Mouse (Mus musculus): ENCODE results near the gene Slc10a4.

Gene Slc10a4

GRCm38 (mm10) chr5:73012884-73013610, 6.4 kb downstream of the Slc10a4 start:
- in situ Hi-C loops (cut with MboI, MseI) = loop anchor here in 1 of 2 experiments (25.0 kb wide), 1 partner anchor 624 kb away; the partner anchor contains the start of genes Lrrc66 and Sgcb

DNA sequence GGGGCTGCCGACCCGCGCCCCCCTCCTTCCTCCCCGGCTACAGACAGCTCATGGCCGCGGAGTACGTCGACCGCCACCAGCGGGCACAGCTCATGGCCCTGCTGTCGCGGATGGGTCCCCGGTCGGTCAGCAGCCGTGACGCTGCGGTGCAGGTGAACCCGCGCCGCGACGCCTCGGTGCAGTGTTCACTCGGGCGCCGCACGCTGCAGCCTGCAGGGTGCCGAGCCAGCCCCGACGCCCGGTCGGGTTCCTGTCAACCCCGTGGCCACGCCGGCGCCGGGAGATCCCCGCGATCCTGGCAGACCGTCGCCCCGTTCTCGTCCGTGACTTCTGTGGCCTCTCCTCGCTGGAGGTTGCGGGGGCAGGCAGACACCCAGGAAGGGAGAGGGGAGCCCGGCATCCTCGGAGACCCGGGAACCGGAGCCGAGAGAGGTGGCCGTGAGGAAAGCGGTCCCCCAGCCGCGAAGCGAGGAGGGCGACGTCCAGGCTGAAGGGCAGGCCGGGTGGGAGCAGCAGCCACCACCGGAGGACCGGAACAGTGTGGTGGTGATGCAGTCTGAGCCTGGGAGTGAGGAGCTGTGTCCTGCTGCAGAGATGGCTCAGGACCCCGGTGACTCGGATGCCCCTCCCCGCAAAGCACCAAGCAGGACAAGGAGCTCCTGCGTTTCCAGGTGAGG, 7.1 kb downstream of the Slc10a4 start:
- in situ Hi-C loops (cut with MboI, MseI) = loop anchor here in 1 of 2 experiments (25.0 kb wide), 1 partner anchor 624 kb away; the partner anchor contains the start of genes Lrrc66 and Sgcb

DNA sequence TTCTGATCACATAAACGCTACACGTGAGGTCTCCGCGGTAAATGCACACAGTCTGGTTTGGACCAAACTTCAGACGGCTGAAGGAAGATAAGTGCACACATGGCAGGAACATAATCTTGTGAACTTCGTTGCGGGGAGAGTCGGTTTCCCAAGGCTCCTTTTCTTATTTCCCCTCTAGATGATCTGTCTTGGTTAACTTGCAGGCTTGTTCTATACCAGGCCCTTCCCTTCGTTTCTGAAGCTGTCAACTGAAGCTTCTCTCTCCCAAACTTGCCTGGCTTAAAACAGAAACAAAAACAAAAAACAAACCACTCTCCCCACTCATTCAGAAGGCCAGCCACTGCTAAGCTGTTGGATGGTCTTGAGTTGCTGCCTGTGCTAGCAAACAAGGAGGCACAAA, 8.1 kb downstream of the Slc10a4 start:
- in situ Hi-C loops (cut with MboI, MseI) = loop anchor here in 1 of 2 experiments (25.0 kb wide), 1 partner anchor 623 kb away; the partner anchor contains the start of genes Lrrc66 and Sgcb

GRCm38 (mm10) chr5:73023801-73024200, 17.1 kb downstream of the Slc10a4 start:
- in situ Hi-C loops (cut with MboI, MseI) = loop anchor here in 1 of 2 experiments (5.0 to 25.0 kb wide), 2 partner anchors 452 to 614 kb away; partner anchors contain the start of genes Lrrc66 and Sgcb

GRCm38 (mm10) chr5:73028646-73029045, 22.0 kb downstream of the Slc10a4 start:
- in situ Hi-C loops (cut with MboI, MseI) = loop anchor here in 1 of 2 experiments (5.0 kb wide), 1 partner anchor 104 kb away; no protein-coding TSS in a partner anchor

DNA sequence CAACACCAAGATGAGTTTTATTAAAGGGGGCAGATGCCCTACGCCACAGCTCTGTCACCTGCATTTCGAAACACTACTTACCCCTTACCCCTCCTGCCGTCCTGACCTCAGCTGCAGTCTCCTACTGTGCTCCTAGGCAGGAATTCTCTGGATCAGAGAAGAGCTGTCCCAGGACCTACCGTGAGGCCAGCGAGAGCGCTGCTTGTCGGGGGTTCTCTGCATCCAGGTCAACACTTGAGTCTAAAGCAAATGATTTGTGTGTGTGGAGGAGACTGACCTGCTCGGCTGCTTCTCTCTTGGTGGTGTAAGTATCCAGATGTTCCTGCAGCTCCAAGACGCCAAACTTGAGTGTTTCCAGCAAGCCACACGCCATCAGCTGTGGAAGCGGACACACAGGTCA, 25.8 kb downstream of the Slc10a4 start:
- in situ Hi-C loops (cut with MboI, MseI) = no loop called here

DNA sequence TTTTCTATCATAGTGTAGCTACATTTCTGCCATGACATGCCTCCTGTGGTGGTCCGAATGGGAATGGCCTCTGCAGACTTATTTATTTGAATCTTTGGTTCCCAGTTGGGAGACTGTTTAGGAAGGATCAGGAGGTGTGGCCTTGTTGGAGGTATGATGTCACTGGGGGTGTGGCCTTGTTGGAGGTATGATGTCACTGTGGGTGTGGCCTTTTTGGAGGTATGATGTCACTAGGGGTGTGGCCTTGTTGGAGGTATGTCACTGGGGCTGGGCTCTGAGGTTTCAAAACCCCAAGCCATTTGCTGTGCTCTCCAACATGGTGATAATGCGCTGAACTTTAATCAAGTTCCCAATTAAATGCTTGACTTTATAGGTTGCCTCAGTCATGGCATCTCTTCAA, 37.4 kb downstream of the Slc10a4 start:
- in situ Hi-C loops (cut with MboI, MseI) = loop anchor here in 1 of 2 experiments (5.0 kb wide), 1 partner anchor 48 kb away; no protein-coding TSS in a partner anchor

DNA sequence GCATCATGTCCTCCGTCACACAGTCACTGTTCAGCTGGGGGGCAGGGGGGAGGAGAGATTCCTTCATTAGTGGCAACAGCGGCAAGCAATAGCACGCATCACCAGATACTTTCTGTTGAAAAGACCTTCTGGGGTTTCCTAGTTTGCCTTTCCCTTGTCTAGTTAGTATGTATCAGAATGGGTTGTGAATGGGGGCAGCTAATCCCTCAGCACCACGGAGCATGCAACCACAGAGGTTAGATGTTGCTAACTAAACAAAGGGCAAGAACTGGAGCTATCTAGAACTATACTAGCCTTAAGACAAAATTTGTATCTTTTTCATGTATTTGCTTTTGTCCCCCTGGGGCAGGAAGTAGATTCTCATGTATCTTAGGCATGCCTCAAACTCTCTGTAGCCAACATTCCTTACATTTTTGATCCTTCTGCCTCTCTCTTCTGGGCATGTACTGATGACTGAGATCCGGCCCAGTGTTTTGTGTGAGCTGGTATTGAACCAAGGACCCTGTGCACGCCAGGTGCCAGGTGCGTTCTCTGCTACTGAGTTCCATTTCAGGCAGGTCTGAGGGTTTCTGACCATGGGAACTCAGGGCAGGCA, 41.1 kb downstream of the Slc10a4 start:
- in situ Hi-C loops (cut with MboI, MseI) = no loop called here

DNA sequence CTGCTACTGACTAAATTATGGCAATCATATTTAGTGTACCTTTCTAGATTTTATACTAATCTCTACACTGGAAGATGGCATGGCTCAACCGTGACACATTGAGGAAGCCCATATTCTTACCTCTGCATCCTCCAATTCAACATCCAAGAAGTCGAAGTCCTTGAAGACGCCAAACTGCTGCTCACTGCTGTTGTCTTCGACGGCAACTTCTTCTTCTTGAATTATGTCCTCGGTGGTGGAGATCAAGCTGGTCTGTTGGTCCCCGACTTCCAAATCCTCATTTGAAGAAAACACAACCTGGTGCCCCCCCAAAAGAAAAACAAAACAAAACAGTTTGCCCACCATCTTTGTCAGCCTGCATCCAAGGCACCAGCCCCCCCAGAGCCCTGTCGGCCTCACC, 47.2 kb downstream of the Slc10a4 start:
- in situ Hi-C loops (cut with MboI, MseI) = loop anchor here in 1 of 2 experiments (5.0 kb wide), 1 partner anchor 328 kb away; no protein-coding TSS in a partner anchor

DNA sequence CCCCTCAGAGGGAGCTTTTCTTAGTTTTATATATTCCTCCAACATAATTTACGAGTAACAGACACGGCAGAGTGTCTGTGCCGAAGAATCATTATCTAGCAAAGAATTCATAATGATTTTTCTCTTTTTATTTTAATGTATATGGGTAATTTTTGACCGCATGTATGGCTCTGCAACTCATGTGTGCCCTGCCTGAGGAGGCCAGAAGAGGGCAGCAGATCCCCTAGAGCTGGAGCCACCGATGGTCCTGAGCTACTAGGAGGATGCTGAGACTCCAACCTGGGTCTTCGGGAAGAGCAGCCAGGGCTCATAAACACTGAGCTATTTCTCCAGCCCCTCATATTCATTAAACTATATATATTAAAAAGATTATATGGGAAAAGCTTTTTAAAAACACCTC, 49.8 kb downstream of the Slc10a4 start:
- in situ Hi-C loops (cut with MboI, MseI) = no loop called here

DNA sequence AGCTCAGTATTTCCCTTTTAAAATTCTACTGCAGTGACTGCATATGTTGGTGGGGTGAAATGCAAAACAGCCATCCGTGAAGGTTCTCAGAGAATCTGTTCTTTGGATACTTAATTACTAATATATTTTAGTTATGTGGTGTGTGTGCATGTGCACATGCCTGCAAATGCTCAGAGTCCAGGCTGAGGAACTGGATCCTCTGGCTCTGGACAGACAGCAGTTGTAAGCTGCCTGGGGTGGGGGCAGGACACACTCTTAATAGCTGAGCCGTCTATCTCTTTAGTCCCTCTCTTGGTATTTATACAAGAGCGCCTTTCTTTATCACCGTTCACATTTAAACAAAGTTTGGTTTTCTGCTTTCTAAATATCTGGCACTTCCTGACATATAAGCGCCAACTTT, 50.3 kb downstream of the Slc10a4 start:
- in situ Hi-C loops (cut with MboI, MseI) = no loop called here

DNA sequence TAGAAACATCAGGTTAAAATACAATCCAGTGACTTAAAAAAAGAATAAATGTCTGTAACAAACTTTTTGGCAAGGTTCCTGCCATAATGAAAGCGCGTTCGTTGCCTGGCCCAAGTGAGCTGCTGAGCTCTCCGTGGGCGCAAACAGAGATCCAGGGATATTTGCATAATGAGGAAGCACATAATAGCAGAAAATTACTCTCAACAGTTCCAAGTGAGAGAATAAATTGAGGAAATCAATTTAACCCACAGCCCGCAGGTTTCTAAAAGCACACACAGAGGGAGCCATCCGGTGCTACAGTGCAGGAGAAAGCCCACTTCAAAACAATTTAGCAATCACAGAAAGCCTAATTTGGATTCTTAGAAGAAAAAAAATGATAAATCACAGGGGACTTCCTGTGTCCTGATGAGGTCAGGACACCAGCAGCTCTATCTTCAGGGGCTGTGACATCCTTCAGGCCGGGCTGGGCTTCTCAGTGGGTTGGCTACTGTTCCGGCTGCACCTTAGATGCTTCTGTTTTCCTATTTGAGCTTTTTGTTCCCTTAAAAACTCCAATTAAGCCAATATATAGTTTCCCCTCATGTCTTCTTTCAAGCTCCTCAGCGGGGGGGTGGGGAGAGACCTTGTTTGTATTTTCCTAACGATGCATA, 54.9 kb downstream of the Slc10a4 start:
- in situ Hi-C loops (cut with MboI, MseI) = no loop called here

Data from T-helper 17 cell (primary cell).